Comparison of ENCODE assay signal across 10 mouse cellular contexts in the genomic region with DNA sequence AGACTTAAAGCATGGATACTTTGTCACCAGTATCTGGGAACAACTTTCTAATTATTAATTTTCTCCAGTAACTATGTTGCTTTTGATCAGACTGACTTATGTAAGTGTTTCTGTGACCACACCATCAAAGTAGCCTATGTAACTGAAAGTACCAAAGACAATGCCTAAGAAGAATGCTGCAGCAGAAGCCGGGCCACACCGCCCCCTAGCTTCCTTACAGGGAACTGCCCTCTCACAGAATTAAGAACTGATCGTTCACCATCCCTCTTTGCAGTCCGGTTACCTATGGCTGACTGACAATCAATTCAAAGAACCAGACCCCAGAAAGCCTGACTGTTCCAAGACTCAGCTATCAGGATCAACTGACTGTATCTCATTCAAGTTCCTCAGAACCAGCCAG.
DNase-seq lines count a peak whose midpoint lies in the region; ATAC-seq and TF ChIP-seq lines count a peak whose summit lies in the region.
"Had no signal": no experiment of that assay in that cellular context is flagged by ENCODE, and none has a peak within 500 bp of the region (broad histone marks: within the 10 kb centered on the region; RNA-seq: fewer than 3 reads in every experiment).

No protein-coding gene starts in this region.

- H3K9me3 ChIP-seq in heart, embryonic 12.5 days (replicated peaks), result peaks cover 9% of the 10 kb centered on the region
- no peaks in the 10 kb centered on the region for H3K9me3 ChIP-seq in kidney, postnatal 0 days (replicated peaks; ENCODE audit: low read length)
- H3K9me3 ChIP-seq: heart, embryonic 15.5 days; neural tube, embryonic 12.5 days had no signal

- no peaks in the 10 kb centered on the region for H3K27me3 ChIP-seq in heart, embryonic 12.5 days (replicated peaks)
- H3K27me3 ChIP-seq in thymus, adult 2 months (ENCODE audit: control insufficient read depth, insufficient read depth, low read length), result no peaks in the 10 kb centered on the region
- no peaks in the 10 kb centered on the region for H3K27me3 ChIP-seq in kidney, postnatal 0 days (ENCODE audit: insufficient read depth, low read length)
- H3K27me3 ChIP-seq: heart, embryonic 15.5 days; neural tube, embryonic 12.5 days had no signal

- ATAC-seq in heart, embryonic 12.5 days (ENCODE audit: insufficient number of reproducible peaks, low FRiP score), result no peak
- no peak for ATAC-seq in kidney, postnatal 0 days (replicated peaks; ENCODE audit: low FRiP score, low read depth)
- ATAC-seq in megakaryocyte progenitor cell, adult 5-6 weeks (replicated peaks; ENCODE audit: poor library complexity), result peak; percentile 94
- no peak for ATAC-seq in erythroid progenitor cell, adult 5-6 weeks (replicated peaks; ENCODE audit: low FRiP score, poor library complexity, severe bottlenecking)

- peak; percentile 15; the same call in 1 of the 2 replicates for TF ChIP-seq CTCF in thymus, adult 2 months (IDR thresholded peaks at IDR 0.05; ENCODE audit: borderline replicate concordance, control insufficient read depth, extremely low read depth, insufficient read depth, low read length, poor library complexity)
- peak; percentile 95 for TF ChIP-seq CTCF in kidney, postnatal 0 days (IDR thresholded peaks at IDR 0.05; ENCODE audit: low read depth)

- no peaks in the 10 kb centered on the region for H3K4me1 ChIP-seq in heart, embryonic 12.5 days (replicated peaks)
- no peaks in the 10 kb centered on the region for H3K4me1 ChIP-seq in thymus, adult 2 months (replicated peaks; ENCODE audit: control insufficient read depth, insufficient read depth, low read length)
- H3K4me1 ChIP-seq in kidney, postnatal 0 days (replicated peaks; ENCODE audit: insufficient read depth, low read length), result no peaks in the 10 kb centered on the region
- H3K4me1 ChIP-seq: heart, embryonic 15.5 days; neural tube, embryonic 12.5 days had no signal

- H3K9ac ChIP-seq in heart, embryonic 12.5 days, result no peak overlapping the region
- no peak overlapping the region for H3K9ac ChIP-seq in kidney, postnatal 0 days (ENCODE audit: low read depth, low read length)
- H3K9ac ChIP-seq: heart, embryonic 15.5 days; neural tube, embryonic 12.5 days had no signal

- 48% methylated on average over 4 of the region's 4 CpGs for WGBS in heart, embryonic 12.5 days
- WGBS in thymus, adult 2 months, result 12% methylated on average over 4 of the region's 4 CpGs
- WGBS in kidney, postnatal 0 days, result 46% methylated on average over 4 of the region's 4 CpGs

- no peak overlapping the region for H3K27ac ChIP-seq in heart, embryonic 12.5 days (ENCODE audit: poor library complexity, severe bottlenecking)
- H3K27ac ChIP-seq in thymus, adult 2 months (ENCODE audit: control insufficient read depth, insufficient read depth, low read length), result no peak overlapping the region
- H3K27ac ChIP-seq in kidney, postnatal 0 days, result no peak overlapping the region
- H3K27ac ChIP-seq: heart, embryonic 15.5 days; neural tube, embryonic 12.5 days had no signal

- no peak overlapping the region for H3K4me3 ChIP-seq in heart, embryonic 12.5 days
- H3K4me3 ChIP-seq in thymus, adult 2 months (ENCODE audit: control insufficient read depth, insufficient read depth, low read length), result no peak overlapping the region
- no peak overlapping the region for H3K4me3 ChIP-seq in kidney, postnatal 0 days (replicated peaks; ENCODE audit: low read depth, low read length)
- H3K4me3 ChIP-seq: heart, embryonic 15.5 days; neural tube, embryonic 12.5 days had no signal

- no peaks in the 10 kb centered on the region for H3K36me3 ChIP-seq in heart, embryonic 12.5 days
- H3K36me3 ChIP-seq in thymus, adult 2 months (ENCODE audit: control insufficient read depth, insufficient read depth, low read length), result no peaks in the 10 kb centered on the region
- H3K36me3 ChIP-seq in kidney, postnatal 0 days (ENCODE audit: insufficient read depth, low read length), result no peaks in the 10 kb centered on the region
- H3K36me3 ChIP-seq: heart, embryonic 15.5 days; neural tube, embryonic 12.5 days had no signal

- no peak for TF ChIP-seq POLR2A in thymus, adult 2 months (IDR thresholded peaks at IDR 0.05; ENCODE audit: control insufficient read depth, extremely low read depth, insufficient read depth, low read length, poor library complexity)

- peak; percentile 11 to 51 for DNase-seq in heart, adult 18-20 months
- peak; percentile 31 for DNase-seq in thymus, adult 2 months
- no peak for DNase-seq in thymus, postnatal 10 days (ENCODE audit: low spot score in 2 of 2)
- DNase-seq in cerebellum, postnatal 10 days, result peak; percentile 75 to 80
- peak; percentile 63 for DNase-seq in kidney, postnatal 0 days (ENCODE audit: low spot score)

- no peak overlapping the region for H3K4me2 ChIP-seq in heart, embryonic 12.5 days
- no peak overlapping the region for H3K4me2 ChIP-seq in kidney, postnatal 0 days (ENCODE audit: low read length)
- H3K4me2 ChIP-seq: heart, embryonic 15.5 days; neural tube, embryonic 12.5 days had no signal

Comparison
In these comparisons a context has a peak if more than half of its experiments do, and no peak if none do; other contexts are left out.
1. DNase-seq: peak in heart, adult 18-20 months (2 of 2), thymus, adult 2 months (single experiment), cerebellum, postnatal 10 days (2 of 2) and kidney, postnatal 0 days (single experiment); none in thymus, postnatal 10 days (0 of 2).